Mouse (Mus musculus): ENCODE data around the gene Adprhl2.

DNA sequence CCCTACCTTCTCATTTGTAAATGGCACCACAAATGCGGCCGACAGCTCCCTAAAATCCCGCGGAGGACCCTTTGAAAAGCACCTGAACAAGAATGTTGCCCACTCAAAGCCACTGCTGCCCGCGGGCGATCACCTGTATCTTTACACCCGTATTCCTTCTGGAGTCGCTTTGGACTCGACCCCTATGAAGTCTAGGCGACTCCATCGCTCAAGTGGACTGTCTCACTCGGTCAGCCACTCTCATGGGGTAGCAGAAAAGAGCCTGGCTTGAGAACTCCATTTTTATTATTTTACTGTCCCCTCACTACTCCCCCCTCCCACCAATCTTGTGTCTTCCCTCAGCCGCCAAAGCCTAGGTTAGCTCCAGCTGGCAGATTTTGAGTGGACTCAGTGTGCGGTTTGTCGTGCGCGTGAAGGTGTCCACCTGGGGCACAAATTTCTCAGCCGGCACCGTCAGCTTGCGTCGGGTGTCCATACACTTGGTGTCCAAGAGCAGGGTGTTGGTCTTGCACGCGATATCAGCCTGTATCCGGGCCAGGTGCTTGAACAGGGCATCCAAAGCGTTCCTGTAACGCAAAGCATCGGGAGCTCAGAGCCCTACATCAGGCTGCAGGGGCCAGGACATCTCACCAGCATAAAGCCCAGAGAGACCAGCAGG, 480 bp upstream of the Adprhl2 start:
- TF ChIP-seq CTCF (IDR thresholded peaks at IDR 0.05; ENCODE audit: borderline replicate concordance, insufficient read depth, low read length) (no peak), POLR2A (IDR thresholded peaks at IDR 0.05; ENCODE audit: low read depth, low read length) (no peak)
